Mouse (Mus musculus): ENCODE results near the gene Vmp1.
A peak's percentile ranks its signal among the peaks of the same experiment; 100 is the strongest.

Gene Vmp1

DNA sequence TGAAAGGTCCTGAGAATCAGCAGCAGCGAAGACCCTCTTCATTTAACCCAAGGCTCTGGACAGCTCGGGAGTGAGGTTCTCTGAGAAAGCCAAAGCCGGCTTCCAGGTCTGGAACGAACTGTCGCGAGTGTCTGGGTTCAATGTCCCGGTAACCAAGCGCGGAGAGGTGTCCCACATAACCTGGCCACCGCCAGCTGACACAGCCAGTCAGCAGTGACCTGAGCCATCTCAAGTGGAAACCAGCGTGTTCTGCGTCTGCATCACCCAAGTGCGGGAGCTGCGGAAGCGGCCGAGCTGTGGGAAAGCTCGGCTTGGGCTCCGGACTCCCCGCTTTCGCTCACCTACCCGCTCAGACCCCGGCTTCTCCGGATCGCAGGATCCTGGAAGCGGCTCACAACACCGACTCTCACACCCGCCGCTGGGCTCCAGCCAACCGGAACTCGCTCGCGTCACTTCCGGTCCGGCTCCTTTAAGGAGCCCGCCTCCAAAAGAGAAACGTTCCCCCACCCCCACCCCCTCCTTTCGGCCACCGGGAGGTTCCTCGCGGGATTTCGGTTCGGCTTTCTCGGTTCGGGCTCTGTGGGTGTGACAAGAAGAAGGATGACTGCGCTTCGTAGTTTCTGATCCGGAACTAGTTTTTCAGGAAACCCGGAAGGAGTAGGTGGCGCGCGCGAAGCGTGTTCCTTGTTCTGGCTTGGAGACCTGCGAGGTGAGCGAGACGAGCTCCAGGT lies at the start of gene Vmp1, which contains the start of gene Ptrh2:
Gene Vmp1, minus strand, starts transcription at position 442 of the 731 bp plus-strand sequence.
Gene Ptrh2, plus strand, starts transcription at position 591 of the 731 bp plus-strand sequence.
- DNase-seq (ENCODE audit: low read depth, low spot score): peak; percentile 98

DNA sequence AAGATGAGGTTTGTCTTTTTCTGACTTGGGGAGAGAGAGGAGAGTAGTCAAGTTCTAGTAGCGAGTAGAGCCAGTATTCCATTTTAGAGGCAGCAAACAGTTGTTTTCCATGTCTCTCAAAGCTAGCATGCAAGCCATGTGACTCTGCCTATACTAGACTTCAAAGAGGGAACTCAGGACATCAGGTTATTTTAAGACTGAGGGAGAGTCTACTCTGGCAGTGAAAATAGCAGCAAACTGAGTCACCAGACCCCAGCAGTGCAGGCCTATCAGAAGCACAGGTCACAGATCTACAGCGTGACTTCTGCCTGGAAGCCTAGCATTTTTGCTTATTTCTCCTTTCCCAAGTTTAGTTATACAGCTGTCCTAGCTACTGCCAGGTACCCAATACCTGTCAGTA lies 47.8 kb upstream of the Vmp1 start:
- DNase-seq (ENCODE audit: low read depth, low spot score): peak; percentile 81

DNA sequence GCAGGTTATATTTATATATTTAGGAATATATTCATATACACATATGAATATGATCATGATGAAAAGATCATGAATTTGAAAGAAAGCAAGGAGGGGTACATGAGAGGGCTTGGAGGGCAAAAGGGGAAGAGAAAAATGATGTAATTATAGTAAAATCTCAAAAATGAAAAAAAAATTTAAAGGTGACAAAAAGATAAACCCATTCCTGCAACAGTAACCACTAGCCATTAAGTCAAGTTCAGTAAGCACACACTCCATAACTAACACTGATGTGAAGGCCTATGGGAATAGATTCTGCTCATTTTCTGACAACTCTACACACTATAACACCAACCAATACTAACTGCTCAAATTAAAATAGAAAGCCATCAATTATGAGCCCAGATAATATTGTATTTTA lies 42.0 kb upstream of the Vmp1 start:
- no peak for DNase-seq (ENCODE audit: low read depth, low spot score)

DNA sequence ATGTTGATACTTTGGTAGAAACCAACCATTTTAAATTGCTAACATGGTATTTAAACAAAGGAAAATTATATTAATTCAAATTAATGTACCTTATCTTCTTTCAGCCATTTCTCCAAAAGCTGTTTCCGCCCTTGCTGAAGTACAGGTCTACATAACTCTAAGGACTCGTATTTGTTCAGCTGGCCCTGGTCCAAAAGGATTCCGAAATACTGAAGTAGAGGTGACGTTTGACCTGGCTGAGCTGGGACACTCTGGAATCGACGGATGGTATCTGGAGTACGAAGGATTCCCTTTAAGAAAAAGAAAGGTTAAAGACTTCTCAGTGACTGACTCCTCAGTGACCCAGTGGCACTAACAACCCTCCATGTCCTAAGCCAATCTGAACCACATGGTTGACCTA lies 41.3 kb upstream of the Vmp1 start:
- no peak for DNase-seq (ENCODE audit: low read depth, low spot score)

DNA sequence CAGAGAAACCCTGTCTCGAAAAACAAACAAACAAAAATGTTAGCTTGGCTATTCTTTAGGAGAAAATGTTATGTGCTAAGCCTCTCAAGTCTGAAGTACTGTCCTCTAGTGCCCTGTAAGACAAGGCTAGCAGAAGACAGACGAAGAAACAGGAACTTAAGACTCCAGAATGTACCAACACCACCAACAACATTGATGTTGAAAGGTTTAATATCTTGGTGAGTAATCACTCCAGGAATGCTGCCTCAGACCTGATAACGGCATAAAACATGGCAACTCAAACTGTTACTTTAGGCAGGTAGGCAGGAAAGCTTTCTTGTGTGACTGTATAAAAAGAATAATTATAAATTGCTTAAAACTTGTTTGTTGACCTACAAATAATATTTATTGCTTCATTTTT lies 40.4 kb upstream of the Vmp1 start:
- DNase-seq (ENCODE audit: low read depth, low spot score): no peak

DNA sequence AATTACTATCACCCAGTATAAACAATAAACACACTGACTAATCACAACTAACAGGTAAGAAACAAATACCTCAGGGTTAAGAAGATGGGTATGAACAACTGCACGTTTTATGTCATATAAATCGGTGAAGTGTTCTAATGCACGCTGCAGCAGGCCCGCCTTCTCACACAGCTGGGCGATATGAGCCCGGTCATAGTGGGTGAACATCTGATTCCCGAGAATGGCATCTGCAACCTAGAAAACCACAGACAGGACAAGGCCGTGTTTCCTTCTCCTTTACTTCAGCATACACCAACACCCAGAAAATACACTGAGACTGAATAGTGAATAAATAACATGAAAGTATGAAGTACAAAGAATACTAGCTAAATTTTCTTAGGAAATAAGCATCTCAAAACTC lies 35.8 kb upstream of the Vmp1 start:
- DNase-seq (ENCODE audit: low read depth, low spot score): no peak

DNA sequence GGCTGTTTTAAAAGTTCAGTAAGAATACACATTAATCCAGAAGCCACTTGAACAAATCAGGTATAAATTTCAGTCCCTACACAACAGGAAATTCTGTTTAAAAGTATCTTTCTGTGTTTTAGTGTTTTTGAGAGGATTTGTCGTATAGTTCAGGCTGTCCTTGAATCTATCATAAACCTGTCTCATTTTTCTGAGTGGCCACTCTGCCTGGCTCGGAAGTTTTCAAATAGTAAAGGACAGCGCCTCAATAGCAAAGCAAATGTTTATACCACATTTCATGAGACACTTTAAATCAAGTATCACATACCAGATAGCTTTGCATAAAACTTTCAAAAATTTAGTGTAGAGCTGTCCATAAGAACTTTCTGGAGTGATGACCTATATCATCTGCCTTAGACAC lies 34.7 kb upstream of the Vmp1 start:
- no peak for DNase-seq (ENCODE audit: low read depth, low spot score)

DNA sequence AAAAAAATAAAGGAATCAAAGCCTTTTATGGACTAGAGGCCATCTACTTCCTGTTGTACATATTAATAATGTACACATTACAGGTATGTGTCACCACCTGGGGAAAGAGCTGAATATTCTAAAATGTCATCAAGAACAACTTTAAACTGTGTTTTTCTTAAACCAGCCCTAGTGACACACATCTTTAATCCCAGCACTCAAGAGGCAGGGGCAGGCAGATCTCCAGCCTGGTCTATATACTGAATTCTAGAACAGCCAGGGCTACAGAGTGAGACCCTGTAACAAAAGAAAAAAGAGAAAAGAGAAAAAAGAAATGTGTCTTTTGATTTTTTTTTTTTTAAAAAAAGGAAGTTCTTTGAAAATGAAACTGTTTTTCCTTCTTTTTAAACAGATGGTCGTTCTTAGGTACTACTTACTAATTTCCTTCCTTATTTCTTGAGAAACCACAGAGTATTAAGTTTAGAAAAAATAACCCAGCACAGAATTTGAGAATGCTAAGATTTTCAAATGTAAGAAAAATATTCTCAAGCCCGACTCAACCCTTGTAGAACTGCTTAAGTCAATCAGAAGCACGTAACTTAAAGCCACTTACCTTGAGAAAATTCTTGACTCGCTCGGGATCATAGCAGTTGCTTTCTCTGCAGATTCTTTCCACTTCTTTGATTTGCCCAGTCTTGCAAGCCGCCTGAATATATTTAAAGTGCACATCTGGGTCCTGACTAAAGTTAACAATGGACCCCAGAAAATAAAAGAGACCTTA lies 33.9 kb upstream of the Vmp1 start:
- no peak for DNase-seq (ENCODE audit: low read depth, low spot score)

DNA sequence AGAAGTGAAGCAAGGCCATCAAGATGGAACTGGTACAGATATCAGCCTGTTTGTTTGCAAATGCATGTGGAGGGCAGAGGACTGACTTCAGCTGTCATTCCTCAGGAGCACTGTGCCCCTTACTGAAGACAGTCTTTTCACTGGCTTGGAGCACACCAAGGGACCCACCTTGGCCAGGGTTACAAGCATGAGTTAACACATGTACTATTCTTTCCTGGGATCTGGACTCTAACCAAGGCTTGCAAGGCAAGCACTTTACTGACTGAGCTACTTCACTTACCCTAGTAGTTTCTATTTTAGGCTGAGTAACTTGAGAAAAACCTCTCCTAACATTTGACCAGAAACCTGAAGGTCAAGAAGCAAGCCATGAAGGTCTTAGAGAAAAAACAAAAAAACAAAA lies 31.0 kb upstream of the Vmp1 start:
- DNase-seq (ENCODE audit: low read depth, low spot score): no peak

DNA sequence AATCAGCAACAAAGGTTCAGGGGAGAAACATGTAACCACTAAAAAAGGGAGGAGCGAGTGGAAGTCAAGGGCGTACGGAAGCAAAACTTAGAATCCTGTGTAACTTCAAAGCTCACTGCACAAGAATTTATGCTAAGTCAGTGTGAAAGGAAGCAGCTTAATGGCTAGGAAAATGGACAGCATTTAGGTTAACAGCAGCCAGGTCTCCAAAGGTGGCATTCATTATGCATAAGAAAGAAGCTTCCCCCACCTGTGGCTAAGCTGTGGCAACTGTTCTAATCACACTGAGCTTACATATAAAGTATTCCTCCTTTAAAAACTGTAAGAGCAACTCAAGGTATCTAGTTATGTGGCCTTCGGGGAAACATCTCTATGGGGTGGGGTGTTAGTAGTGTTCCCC lies 17.5 kb upstream of the Vmp1 start:
- DNase-seq (ENCODE audit: low read depth, low spot score): no peak

DNA sequence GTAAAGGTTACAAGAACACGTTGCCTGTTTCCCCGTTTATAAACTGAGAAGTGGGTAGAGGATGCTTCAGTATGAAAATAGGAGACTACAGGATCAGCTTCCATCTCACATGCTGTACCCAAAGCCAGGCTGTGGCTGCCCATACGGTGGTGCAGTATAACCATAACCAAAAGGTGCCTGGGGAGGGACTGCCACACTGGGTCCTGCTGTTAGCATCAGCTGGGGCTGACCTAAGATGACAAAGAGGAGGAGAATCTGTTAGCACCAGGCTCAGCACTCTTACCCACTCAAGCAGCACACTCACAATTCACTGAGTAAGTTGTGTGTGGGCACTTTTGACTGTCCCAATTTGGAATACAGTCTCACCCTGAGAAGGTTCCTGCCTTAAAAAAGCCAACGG lies 11.8 kb upstream of the Vmp1 start:
- DNase-seq (ENCODE audit: low read depth, low spot score): no peak

DNA sequence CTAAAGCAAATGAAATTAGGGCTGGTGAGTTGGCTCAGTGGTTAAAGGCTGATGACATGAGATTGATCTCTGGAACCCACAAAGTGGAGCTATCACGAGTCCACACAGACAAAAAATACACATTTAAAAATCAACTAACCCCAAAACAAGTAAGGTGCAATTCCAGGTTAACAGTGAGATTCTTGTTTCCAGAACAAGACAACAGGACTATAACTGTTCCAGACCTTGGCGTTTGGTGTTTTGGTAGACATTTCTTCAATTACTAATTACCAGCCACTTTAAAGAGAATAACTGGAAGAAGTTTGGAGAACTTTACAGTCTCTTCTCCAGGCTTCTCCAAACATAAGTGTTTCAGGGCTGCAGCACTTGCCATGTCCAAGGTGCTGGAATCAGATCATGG lies 8.9 kb upstream of the Vmp1 start:
- no peak for DNase-seq (ENCODE audit: low read depth, low spot score)

DNA sequence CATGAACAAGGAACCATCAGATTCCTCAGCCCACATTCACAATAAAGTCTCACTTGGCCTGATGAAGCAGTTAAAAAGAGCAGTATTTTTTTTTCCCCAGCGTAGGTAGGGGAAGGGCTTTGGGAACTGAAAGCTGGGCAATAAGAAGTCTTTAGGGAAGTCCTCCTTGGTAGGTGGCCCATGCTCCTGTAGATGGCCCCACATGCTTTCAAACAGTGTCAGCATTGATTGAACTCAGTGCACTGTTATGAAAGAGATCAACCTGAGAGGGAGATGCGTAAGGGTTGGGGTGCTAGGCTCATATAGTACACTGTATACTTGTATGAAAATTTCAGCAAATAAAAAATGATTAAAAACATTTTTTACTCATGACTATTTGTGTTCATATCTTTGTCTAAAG lies 8.3 kb upstream of the Vmp1 start:
- no peak for DNase-seq (ENCODE audit: low read depth, low spot score)

DNA sequence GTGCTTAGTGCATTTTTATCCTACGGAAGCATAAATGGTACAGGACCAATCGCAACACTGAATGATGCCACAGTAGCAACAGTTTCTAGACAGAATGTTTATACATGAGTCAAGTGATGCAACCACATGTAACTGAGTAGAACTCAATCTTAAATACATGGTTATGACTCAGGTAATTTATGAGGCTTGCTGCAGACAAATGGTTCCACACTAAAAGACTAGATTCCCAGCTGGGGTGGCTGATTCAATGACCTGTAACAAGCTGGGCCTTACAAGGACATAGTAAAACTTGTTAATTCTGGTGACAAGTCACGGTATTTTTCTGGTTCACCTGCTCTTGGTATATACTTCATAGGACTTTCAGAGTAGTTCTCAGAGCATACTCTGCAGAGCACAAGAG lies 7.8 kb upstream of the Vmp1 start:
- DNase-seq (ENCODE audit: low read depth, low spot score): no peak

DNA sequence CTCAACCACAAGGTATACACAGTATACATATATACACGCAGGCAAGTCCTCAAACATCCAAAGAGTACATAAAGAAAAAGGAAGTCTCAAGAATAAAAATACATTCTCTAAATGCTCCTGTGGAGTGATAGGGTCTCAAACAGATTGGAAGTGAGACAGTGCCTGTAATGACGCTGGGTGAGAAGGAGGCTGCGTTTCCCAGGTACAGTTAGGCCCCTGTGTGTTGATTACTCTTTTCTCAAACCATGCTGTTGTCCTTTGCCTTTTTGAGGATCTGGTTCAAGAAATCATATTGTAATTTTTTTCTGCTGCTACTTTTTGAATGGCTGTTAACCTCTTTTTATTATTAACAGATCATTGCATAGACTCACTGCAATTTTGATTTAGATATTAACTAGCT lies 6.7 kb upstream of the Vmp1 start:
- no peak for DNase-seq (ENCODE audit: low read depth, low spot score)

DNA sequence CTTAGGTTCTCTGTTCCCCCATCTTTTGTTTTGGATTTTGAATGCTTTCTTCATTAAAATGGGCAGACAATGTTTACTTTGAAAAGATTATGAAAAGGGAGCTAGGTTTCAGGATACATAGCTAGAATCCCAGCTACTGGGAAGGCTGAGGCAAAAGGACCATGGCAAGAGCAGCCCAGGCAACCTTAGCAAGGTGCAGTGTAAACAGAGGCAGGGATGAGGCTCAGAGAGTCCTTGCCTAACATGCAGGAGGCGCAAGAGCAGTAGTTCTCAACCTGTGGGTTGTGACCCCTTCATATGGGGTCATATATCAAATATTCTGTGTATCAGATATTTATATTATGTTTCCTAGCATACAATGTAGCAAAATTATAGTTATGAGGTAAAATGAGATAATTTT lies 1.7 kb upstream of the Vmp1 start:
- no peak for DNase-seq (ENCODE audit: low read depth, low spot score)

DNA sequence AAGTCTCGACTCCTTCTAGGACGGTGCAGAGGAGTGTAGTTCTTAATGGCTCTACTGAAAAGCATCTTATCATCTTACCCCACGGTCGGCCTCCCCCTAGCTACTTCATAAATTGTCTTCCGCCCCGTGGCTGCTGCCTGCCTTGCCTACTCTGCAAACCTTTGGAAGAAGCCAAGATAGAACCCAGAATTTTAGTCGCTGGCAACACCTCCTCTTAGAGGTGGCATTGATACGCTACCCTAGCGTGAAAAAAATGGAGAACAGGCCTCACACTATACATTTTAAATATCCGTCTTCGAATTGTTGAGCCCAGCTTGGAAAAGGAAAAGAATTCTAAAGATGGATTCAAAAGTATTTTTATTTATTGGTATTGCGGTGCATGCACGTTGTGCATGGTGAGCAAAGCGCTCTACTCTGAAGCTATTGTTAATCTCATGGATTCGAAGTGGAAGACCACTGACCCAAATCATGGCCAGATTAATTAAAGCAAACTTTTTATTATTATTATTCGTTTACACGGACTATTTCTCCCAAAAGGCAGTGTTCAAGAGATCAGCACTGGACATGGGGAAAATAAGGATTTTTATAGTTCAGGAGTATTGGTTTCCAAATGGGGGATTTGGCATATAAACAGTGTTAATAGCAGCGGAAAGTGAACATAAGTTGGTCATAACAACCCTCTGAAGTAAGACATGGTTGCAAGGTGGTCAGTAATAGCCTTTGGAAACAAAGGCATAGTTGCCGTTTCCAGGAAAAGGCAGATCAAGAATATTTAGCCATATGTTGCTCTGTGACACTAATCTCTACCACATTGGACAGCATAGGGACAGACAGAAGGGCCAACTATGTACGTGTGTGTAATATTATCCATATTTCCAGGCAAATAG lies 733 bp upstream of the Vmp1 start:
- no peak for DNase-seq (ENCODE audit: low read depth, low spot score)

DNA sequence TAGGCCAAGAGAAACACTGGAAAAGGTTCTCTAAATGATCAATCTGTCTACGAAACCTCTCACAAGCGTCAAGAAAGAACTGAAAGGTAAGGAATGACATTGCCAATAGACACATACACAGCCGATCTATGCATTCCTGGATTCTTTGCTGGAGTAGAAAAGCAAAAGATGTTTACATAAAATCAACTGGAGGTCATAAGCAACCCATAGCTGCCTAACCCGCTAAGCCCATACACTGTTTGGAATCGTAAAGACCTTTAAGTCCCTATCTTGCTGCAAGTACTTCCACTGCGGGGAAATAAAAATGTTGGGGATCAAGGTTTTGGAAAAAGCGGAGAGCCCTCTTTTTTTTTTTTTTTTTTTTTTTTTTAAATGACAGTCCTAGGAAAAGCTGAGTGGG lies 775 bp downstream of the Vmp1 start:
- DNase-seq (ENCODE audit: low read depth, low spot score): no peak

DNA sequence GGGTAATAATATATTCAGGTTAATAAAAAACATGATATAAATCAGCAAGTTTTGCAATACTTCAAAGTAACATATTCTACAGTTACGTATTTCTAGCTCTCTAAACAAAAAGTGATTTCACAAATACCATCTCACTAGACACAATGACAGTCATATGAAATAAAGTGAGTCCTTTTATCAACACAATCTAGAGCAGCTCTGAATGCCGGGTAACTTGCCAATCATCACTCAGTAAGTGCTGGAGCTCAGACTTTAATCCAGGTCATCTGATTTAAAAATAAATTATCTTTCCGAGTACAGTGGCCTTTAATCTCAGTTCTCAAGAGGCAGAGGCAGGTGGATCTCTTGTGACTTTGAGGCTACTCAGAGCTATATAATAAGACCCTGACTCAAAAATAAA lies 2.2 kb downstream of the Vmp1 start:
- no peak for DNase-seq (ENCODE audit: low read depth, low spot score)

DNA sequence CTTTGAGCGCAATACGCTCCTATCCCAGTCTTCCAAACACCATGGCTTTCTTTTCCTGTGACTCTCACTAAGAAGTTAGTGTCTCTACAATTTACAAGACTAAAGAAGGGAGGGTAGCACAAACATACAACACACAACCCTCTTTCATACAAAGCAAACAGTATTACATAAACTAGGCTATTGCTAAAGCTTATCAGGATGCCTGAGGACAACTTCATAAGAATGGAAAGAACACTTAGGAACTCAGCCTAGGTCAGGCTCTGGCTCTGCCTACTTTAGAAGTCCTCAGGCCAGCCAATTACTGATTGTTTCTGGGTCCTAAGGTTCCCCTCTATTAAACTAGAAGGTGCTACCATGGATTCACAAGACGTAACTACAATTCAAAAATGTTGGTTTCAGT lies 2.9 kb downstream of the Vmp1 start:
- no peak for DNase-seq (ENCODE audit: low read depth, low spot score)

DNA sequence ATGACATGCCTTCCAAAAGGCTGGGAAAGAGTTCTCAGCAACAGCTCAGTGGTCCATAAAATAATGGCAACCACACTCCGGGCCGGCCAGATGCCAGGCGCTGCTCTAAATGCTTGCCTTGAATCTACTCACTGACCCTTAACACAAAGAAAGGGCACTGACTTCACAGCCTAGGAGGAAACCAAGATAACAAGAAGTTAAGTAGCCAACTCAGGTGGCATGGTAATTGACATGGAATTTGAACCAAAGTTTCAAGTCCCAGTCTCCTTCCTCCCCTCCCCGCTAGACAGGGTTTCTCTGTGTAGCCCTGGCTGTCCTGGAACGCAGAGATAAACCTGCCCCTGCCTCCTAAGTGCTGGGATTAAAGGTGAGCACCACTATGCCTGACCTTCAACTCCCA lies 4.7 kb downstream of the Vmp1 start:
- no peak for DNase-seq (ENCODE audit: low read depth, low spot score)

DNA sequence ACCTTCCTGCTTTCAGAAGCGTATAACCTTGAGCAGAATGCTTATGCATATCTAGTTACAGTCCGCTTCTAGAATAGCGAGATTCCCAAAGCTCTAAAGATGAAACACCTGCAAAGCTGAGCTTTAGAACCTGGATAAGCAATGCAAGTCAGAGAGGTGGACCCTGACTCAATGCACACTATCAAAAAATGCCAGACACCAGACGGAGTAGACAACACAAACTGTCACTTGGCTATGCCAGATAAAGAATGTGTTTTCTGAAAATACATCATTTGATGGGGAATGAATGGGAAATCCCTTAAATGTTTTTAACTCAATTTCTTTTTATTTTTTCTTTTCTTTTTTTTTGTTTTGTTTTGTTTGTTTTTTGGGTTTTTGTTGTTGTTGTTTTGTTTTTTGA lies 8.1 kb downstream of the Vmp1 start:
- DNase-seq (ENCODE audit: low read depth, low spot score): no peak
